Mouse (Mus musculus) gastrocnemius, postnatal 10 days (tissue): ENCODE measurements around the gene Tas2r138. TPM values are rescaled to one million over a fixed set of nuclear protein-coding genes. Genes with fewer than 3 reads are reported as not detected.

Source experiments
- total RNA-seq, 2 experiments: library from RNA; stranded (reverse); gene quantifications; 2 replicates each; pipeline ENCODE4 v1.2.3; 2021

Gene Tas2r138
- total RNA-seq, 2 experiments from 2014 or later: not detected

Other genes starting within 250 kb of the Tas2r138 start
- gene E330009J07Rik, start 177.2 kb downstream of the Tas2r138 start, total RNA-seq: 1 to 10 TPM; 3.7 to 3.8 TPM
- gene Wee2, start 174.2 kb downstream of the Tas2r138 start, total RNA-seq: not detected
- 10 to 100 TPM; 32.4 to 33.7 TPM for gene Ssbp1, start 142.0 kb downstream of the Tas2r138 start, total RNA-seq
- not detected for gene Tas2r137, start 122.1 kb downstream of the Tas2r138 start, total RNA-seq
- gene Tas2r108, start 119.8 kb downstream of the Tas2r138 start, total RNA-seq: not detected
- gene Prss37, start 93.8 kb downstream of the Tas2r138 start, total RNA-seq: not detected
- not detected for gene Olfr461, start 58.3 kb downstream of the Tas2r138 start, total RNA-seq
- gene Olfr460, start 43.8 kb downstream of the Tas2r138 start, total RNA-seq: not detected
- under 1 TPM; 0.56 to 0.78 TPM for gene Clec5a, start 27.5 kb downstream of the Tas2r138 start, total RNA-seq
- under 1 TPM; 0.70 to 0.81 TPM for gene Mgam, start 15.5 kb upstream of the Tas2r138 start, total RNA-seq